Mouse (Mus musculus) midbrain, embryonic 11.5 days (tissue): ENCODE data around the gene Apob. TPM values are rescaled to one million over a fixed set of nuclear protein-coding genes. Genes with fewer than 3 reads are reported as not detected.

Experiments
- ATAC-seq: fragments of 200-750 bp; cut with Nextera tagmentation; 2 replicates; pipeline ENCODE4 v1.8.0; 2017; ENCODE audit warnings: moderate TSS enrichment, moderate library complexity; ENCODE audit not compliant: low FRiP score
- DNase-seq: peaks from one replicate; pipeline ENCODE4 v3.0.0; 2015; ENCODE audit warnings: low spot score; ENCODE audit errors: missing footprints
- H3K27ac ChIP-seq: fragments of 300-500 bp; sonication (generic); 2 replicates; pipeline ENCODE4 v1.5.1; 2014; ENCODE audit warnings: low read depth, low read length
- H3K27me3 ChIP-seq: fragments of 300-500 bp; sonication (generic); 2 replicates; pipeline ENCODE4 v1.6.1; 2014; ENCODE audit warnings: mild to moderate bottlenecking, low read length, moderate library complexity, mixed read lengths; ENCODE audit not compliant: control insufficient read depth, insufficient read depth
- H3K36me3 ChIP-seq: fragments of 300-500 bp; sonication (generic); 2 replicates; pipeline ENCODE4 v1.6.1; 2014; ENCODE audit warnings: mild to moderate bottlenecking, low read length, moderate library complexity, mixed read lengths; ENCODE audit not compliant: control insufficient read depth, insufficient read depth
- H3K4me1 ChIP-seq: fragments of 300-500 bp; sonication (generic); 2 replicates; pipeline ENCODE4 v1.6.1; 2014; ENCODE audit warnings: low read length; ENCODE audit not compliant: control insufficient read depth, insufficient read depth
- H3K4me2 ChIP-seq: fragments of 300-500 bp; sonication (generic); 2 replicates; pipeline ENCODE4 v1.6.1; 2014; ENCODE audit warnings: mild to moderate bottlenecking, moderate library complexity
- H3K4me3 ChIP-seq: fragments of 300-500 bp; sonication (generic); 2 replicates; pipeline ENCODE4 v1.5.1; 2014; ENCODE audit warnings: low read depth, low read length
- H3K9ac ChIP-seq: fragments of 300-500 bp; sonication (generic); 2 replicates; pipeline ENCODE4 v1.6.1; 2014; ENCODE audit warnings: low read length
- H3K9me3 ChIP-seq: fragments of 300-500 bp; sonication (generic); 2 replicates; pipeline ENCODE4 v1.6.1; 2016; ENCODE audit warnings: low read length; ENCODE audit not compliant: control insufficient read depth
- WGBS: fragments of 180-500 bp; shearing (Covaris S2); extraction: QIAGEN DNeasy Blood & Tissue Kit; methylation state at CpG from one replicate; pipeline ENCODE4 v1.1.7; 2014; 5-methylcytosine and 5-hydroxymethylcytosine counted together
- polyA plus RNA-seq: library from polyadenylated mRNA; unstranded; fragments of >200 nt; fragmentation: Nextera tagmentation; extraction: Ambion mirVana; gene quantifications from 2 replicates; pipeline ENCODE4 v1.2.1, GENCODE M21; 2014

Apob gene
- 0.04 and 0.07 TPM in 2 replicates for polyA plus RNA-seq

GRCm38 (mm10) chr12:7977466-7978189 lies at the start of gene Apob:
TSS of gene Apob (plus strand) at chr12:7977648.
- H3K9me3 ChIP-seq, result no peaks in the 10 kb centered on the region
- peak; percentile 60 for ATAC-seq
- H3K27ac ChIP-seq, result no peak within 1 kb of the TSS
- 84% methylated on average over 20 of the region's 20 CpGs for WGBS
- H3K4me1 ChIP-seq, result no peaks in the 10 kb centered on the region
- H3K4me3 ChIP-seq, result no peak within 1 kb of the TSS
- H3K4me2 ChIP-seq, result peak within 1 kb of the TSS; percentile 15; the same call in 1 of the 2 replicates
- no peaks in the 10 kb centered on the region for H3K36me3 ChIP-seq
- H3K27me3 ChIP-seq, result no peaks in the 10 kb centered on the region; the same call in 1 of the 2 replicates
- peak within 1 kb of the TSS; percentile 12; the same call in 1 of the 2 replicates for H3K9ac ChIP-seq
- DNase-seq, result peak; percentile 82

- ATAC-seq (no peak), DNase-seq (no peak)
- Histone ChIP-seq H3K4me3 (no peak overlapping the region), H3K4me1 (no peaks in the 10 kb centered on the region), H3K4me2 (no peak overlapping the region), H3K9ac (no peak overlapping the region), H3K27ac (no peak overlapping the region), H3K36me3 (no peaks in the 10 kb centered on the region), H3K9me3 (no peaks in the 10 kb centered on the region), H3K27me3 (no peaks in the 10 kb centered on the region)
- WGBS, result 72% methylated on average over 4 of the region's 4 CpGs
Measured at GRCm38 (mm10) chr12:7932405-7932920, 45.0 kb upstream of the Apob start.

- ATAC-seq (no peak), DNase-seq (no peak)
- no peaks in the 10 kb centered on the region for H3K4me1 ChIP-seq
- no peak overlapping the region for H3K4me2 ChIP-seq
- no peaks in the 10 kb centered on the region for H3K27me3 ChIP-seq
- WGBS, result 89% methylated on average over 9 of the region's 9 CpGs
- no peak overlapping the region for H3K27ac ChIP-seq
- H3K9me3 ChIP-seq, result no peaks in the 10 kb centered on the region
- H3K4me3 ChIP-seq, result no peak overlapping the region
- H3K9ac ChIP-seq, result no peak overlapping the region
- H3K36me3 ChIP-seq, result no peaks in the 10 kb centered on the region
Measured at GRCm38 (mm10) chr12:7950098-7950745, 27.2 kb upstream of the Apob start.

- Histone ChIP-seq H3K9me3 (no peaks in the 10 kb centered on the region), H3K9ac (no peak overlapping the region), H3K36me3 (no peaks in the 10 kb centered on the region), H3K4me3 (no peak overlapping the region), H3K4me2 (no peak overlapping the region), H3K4me1 (no peaks in the 10 kb centered on the region), H3K27me3 (no peaks in the 10 kb centered on the region), H3K27ac (no peak overlapping the region)
- no peak for ATAC-seq
- no peak for DNase-seq
- 91% methylated on average over 1 of the region's 1 CpGs for WGBS
Measured at GRCm38 (mm10) chr12:7958851-7959250, 18.6 kb upstream of the Apob start.

- Histone ChIP-seq H3K36me3 (no peaks in the 10 kb centered on the region), H3K9ac (no peak overlapping the region), H3K9me3 (no peaks in the 10 kb centered on the region), H3K27ac (no peak overlapping the region), H3K4me3 (no peak overlapping the region), H3K27me3 (no peaks in the 10 kb centered on the region), H3K4me1 (no peaks in the 10 kb centered on the region), H3K4me2 (no peak overlapping the region)
- WGBS, result 87% methylated on average over 6 of the region's 6 CpGs
- DNase-seq (no peak), ATAC-seq (no peak)
Measured at GRCm38 (mm10) chr12:7959310-7959918, 18.0 kb upstream of the Apob start.

GRCm38 (mm10) chr12:7962314-7962927 lies 15.0 kb upstream of the Apob start:
- Histone ChIP-seq H3K4me3 (no peak overlapping the region), H3K36me3 (no peaks in the 10 kb centered on the region), H3K4me2 (no peak overlapping the region), H3K9me3 (no peaks in the 10 kb centered on the region), H3K27me3 (no peaks in the 10 kb centered on the region), H3K27ac (no peak overlapping the region), H3K9ac (no peak overlapping the region), H3K4me1 (no peaks in the 10 kb centered on the region)
- no peak for ATAC-seq
- WGBS, result 85% methylated on average over 5 of the region's 5 CpGs
- no peak for DNase-seq

- H3K4me3 ChIP-seq, result no peak overlapping the region
- H3K36me3 ChIP-seq, result no peaks in the 10 kb centered on the region
- H3K9ac ChIP-seq, result no peak overlapping the region
- DNase-seq (no peak), ATAC-seq (no peak)
- WGBS, result 92% methylated on average over 2 of the region's 2 CpGs
- no peak overlapping the region for H3K4me2 ChIP-seq
- no peaks in the 10 kb centered on the region for H3K9me3 ChIP-seq
- H3K4me1 ChIP-seq, result no peaks in the 10 kb centered on the region
- no peak overlapping the region for H3K27ac ChIP-seq
- no peaks in the 10 kb centered on the region for H3K27me3 ChIP-seq
Measured at GRCm38 (mm10) chr12:7967221-7967620, 10.2 kb upstream of the Apob start.

- no peak overlapping the region for H3K4me2 ChIP-seq
- H3K4me1 ChIP-seq, result no peaks in the 10 kb centered on the region
- WGBS, result 88% methylated on average over 2 of the region's 2 CpGs
- no peak overlapping the region for H3K27ac ChIP-seq
- H3K9me3 ChIP-seq, result no peaks in the 10 kb centered on the region
- no peak for DNase-seq
- no peak overlapping the region for H3K4me3 ChIP-seq
- H3K9ac ChIP-seq, result no peak overlapping the region
- no peak for ATAC-seq
- H3K36me3 ChIP-seq, result no peaks in the 10 kb centered on the region
- no peaks in the 10 kb centered on the region for H3K27me3 ChIP-seq
Measured at GRCm38 (mm10) chr12:7970301-7970700, 7.1 kb upstream of the Apob start.
